Mouse (Mus musculus): Measurements from ENCODE around the gene Capn11. TPM values are rescaled to one million over a fixed set of nuclear protein-coding genes. Genes with fewer than 3 reads are reported as not detected.
A peak's percentile ranks its signal among the peaks of the same experiment; 100 is the strongest.

Gene Capn11
- polyA plus RNA-seq, 1 experiment from 2014 or later: 1.1 TPM

DNA sequence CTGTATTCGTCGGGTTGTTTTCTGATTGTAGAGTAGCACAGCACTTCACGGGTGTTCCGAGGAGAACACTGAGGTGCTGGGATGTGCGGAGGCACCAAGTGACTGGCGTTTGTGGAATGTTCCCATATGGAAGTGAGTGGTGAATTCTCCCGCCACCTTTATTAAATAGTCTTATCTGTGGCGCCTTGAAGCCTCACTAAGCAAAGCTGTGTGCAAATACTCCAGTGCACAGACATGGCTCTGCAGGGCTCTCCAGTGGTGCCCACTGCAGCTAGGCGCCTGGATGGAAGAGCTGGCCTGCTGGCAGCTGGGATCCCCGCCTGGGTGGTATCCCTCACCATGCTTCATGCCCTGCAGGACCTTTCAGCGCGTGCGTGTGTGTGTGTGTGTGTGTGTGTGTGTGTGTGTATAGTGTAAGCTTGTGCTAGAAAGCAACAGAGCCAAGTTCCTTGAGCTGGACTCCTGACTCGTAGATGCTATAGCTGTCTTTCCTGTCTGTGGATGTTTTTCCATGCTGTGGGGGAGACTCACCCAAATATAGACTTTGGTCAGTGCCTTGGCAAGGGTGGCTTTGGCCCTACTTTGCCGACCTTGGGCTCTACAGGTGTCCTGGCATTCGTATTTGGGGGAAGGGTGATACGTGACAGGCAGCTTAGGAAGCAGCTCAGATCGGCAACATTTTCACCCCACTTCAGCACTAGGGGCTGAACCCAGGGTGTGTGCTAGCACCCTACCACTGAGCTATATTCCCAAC lies 34.9 kb upstream of the Capn11 start:
- Histone ChIP-seq H3K4me2 (no peak overlapping the region), H3K4me3 (replicated peaks) (no peak overlapping the region), H3K9ac (no peak overlapping the region), H3K4me1 (0 out of 2 replicates have a peak, but pooled peaks cover 3% of the 10 kb centered on the region), H3K9me3 (no peaks in the 10 kb centered on the region), H3K27ac (no peak overlapping the region), H3K27me3 (no peaks in the 10 kb centered on the region), H3K36me3 (replicated peaks) (peaks cover 14% of the 10 kb centered on the region)
- WGBS: 82% methylated on average over 18 of the region's 18 CpGs
- no peak for ATAC-seq (ENCODE audit: low FRiP score)

DNA sequence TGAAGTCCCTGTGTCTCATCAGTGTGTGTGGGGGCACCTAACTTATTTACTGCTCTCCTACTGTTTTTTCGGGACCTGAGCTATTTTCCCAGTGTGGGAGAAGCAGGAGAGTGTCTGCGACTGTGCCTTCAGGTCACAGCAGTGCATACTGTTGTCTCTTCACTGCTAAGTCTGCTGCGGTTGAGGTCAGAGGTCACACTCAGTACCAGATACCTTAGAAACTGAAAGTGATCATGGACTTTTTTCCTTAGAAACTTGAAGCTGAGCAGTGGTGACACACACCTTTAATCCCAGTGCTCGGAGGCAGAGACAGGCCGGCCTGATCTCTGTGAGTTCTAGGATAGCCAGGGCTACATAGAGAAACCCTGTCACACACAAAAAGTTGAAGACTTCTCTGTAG lies 33.0 kb upstream of the Capn11 start:
- no peaks in the 10 kb centered on the region for H3K9me3 ChIP-seq
- no peak overlapping the region for H3K4me3 ChIP-seq (replicated peaks)

DNA sequence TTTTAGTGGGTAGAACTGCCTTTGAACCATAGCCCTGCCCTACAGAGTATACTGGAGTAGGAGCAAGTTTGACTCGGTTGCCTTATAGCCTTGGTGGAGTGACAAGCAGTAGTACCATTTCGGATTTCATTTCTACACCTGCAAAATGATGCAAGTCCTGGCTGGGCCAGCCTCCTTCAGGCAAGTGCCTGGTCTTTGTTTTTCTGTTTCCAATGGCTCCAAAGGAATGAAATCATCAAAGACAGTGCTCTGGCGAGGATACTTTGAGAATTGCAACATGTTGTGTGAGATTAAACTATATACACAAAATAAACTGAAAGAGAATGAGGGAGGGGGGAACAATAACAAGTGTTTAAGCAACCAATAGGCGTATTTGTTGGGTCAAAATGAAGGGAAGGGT lies 30.9 kb upstream of the Capn11 start:
- H3K4me2 ChIP-seq: no peak overlapping the region
- no peak overlapping the region for H3K9ac ChIP-seq
- no peaks in the 10 kb centered on the region for H3K27me3 ChIP-seq
- no peaks in the 10 kb centered on the region for H3K36me3 ChIP-seq (replicated peaks)
- peaks cover 15% of the 10 kb centered on the region for H3K4me1 ChIP-seq
- WGBS: 83% methylated on average over 4 of the region's 4 CpGs
- H3K27ac ChIP-seq: no peak overlapping the region
- H3K4me3 ChIP-seq (replicated peaks): no peak overlapping the region
- H3K9me3 ChIP-seq: no peaks in the 10 kb centered on the region
- no peak for ATAC-seq (ENCODE audit: low FRiP score)

More for the DNA sequence above, 33.0 kb upstream of the Capn11 start:
- Histone ChIP-seq H3K27me3 (no peaks in the 10 kb centered on the region), H3K36me3 (replicated peaks) (0 out of 2 replicates have a peak, but pooled peaks cover 5% of the 10 kb centered on the region), H3K9ac (no peak overlapping the region), H3K4me2 (no peak overlapping the region), H3K4me1 (peaks cover 11% of the 10 kb centered on the region), H3K27ac (no peak overlapping the region)
- 90% methylated on average over 5 of the region's 5 CpGs for WGBS
- ATAC-seq (ENCODE audit: low FRiP score): no peak

DNA sequence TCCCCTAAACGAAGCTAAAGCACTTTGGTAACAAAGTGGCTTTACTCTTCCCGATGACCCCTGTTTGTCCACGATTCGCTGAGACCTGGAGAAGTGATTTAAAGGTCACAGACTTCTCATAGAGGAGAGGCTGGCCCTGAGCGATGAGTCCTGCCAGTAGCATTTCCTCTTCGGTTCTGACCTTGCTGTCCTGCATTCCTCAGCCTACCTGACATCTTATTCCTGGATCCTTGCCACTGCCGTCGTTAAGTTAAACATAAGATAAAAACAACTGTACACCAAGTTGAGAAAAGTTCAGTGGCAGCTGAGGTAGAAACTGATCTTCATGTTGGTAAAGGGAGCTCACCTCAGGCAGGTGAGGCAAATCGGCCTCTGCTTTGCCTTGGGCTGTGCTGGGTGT lies 30.0 kb upstream of the Capn11 start:
- Histone ChIP-seq H3K4me3 (replicated peaks) (no peak overlapping the region), H3K36me3 (replicated peaks) (no peaks in the 10 kb centered on the region), H3K4me2 (no peak overlapping the region), H3K27me3 (no peaks in the 10 kb centered on the region), H3K9me3 (no peaks in the 10 kb centered on the region), H3K9ac (no peak overlapping the region), H3K27ac (no peak overlapping the region), H3K4me1 (peaks cover 22% of the 10 kb centered on the region)
- WGBS: 89% methylated on average over 9 of the region's 9 CpGs
- ATAC-seq (ENCODE audit: low FRiP score): no peak

GRCm38 (mm10) chr17:45686716-45687115 lies 27.6 kb upstream of the Capn11 start, which contains the start of gene Tmem63b:
TSS of gene Tmem63b (minus strand) at chr17:45686905.
- H3K4me1 ChIP-seq: peaks cover 33% of the 10 kb centered on the region
- H3K9me3 ChIP-seq: no peaks in the 10 kb centered on the region
- WGBS: 7% methylated on average over 12 of the region's 12 CpGs
- H3K4me3 ChIP-seq (replicated peaks): peak within 1 kb of the TSS; percentile 87
- peak within 1 kb of the TSS; percentile 78 for H3K4me2 ChIP-seq
- no peaks in the 10 kb centered on the region for H3K27me3 ChIP-seq
- H3K9ac ChIP-seq: peak within 1 kb of the TSS; percentile 88
- H3K36me3 ChIP-seq (replicated peaks): no peaks in the 10 kb centered on the region
- peak within 1 kb of the TSS; percentile 88 for H3K27ac ChIP-seq
- ATAC-seq (ENCODE audit: low FRiP score): no peak

DNA sequence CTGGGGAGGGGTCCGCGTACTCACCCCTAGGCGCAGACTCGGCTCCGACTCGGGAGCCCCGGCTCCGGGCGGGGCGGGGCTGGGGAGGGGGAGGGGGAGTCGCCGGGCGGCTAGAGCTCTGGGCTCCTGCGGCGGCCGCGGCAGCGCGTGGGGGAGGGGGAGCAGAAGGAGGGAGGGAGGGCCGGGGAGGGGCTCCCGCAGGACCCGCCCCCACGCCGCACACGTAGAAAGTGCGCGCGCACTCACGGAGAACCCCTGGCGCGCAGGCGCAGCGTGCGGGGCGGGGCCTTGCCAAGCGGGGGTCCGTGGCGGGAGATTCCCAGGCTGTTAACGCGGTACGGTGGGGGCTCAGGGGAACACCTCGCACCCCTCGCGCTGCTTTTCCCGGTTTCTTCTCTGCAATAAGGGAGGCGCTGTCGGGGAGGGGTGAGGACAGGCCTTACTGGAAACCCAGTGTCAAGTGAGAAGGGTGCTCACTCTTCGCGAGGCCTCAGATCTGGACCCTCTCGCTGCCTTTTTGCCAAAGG lies 27.0 kb upstream of the Capn11 start, which contains the start of gene Mrpl14:
Mrpl14 (plus strand) TSS at position 230 of the 527 bp plus-strand sequence.
- H3K4me3 ChIP-seq (replicated peaks): peak within 1 kb of the TSS; percentile 87
- ATAC-seq (ENCODE audit: low FRiP score): peak; percentile 91
- peak within 1 kb of the TSS; percentile 78 for H3K4me2 ChIP-seq
- no peaks in the 10 kb centered on the region for H3K9me3 ChIP-seq
- H3K36me3 ChIP-seq (replicated peaks): no peaks in the 10 kb centered on the region
- H3K4me1 ChIP-seq: peaks cover 33% of the 10 kb centered on the region
- 2% methylated on average over 37 of the region's 50 CpGs for WGBS
- no peaks in the 10 kb centered on the region for H3K27me3 ChIP-seq
- H3K9ac ChIP-seq: peak within 1 kb of the TSS; percentile 88
- H3K27ac ChIP-seq: peak within 1 kb of the TSS; percentile 88

GRCm38 (mm10) chr17:45685171-45686092 lies 26.3 kb upstream of the Capn11 start:
- H3K4me2 ChIP-seq: peak overlapping the region; percentile 78
- WGBS: under 1% methylated on average over 58 of the region's 58 CpGs
- H3K4me3 ChIP-seq (replicated peaks): peak overlapping the region; percentile 87
- H3K4me1 ChIP-seq: peaks cover 40% of the 10 kb centered on the region
- peak overlapping the region; percentile 88 for H3K27ac ChIP-seq
- peak overlapping the region; percentile 88 for H3K9ac ChIP-seq
- H3K36me3 ChIP-seq (replicated peaks): no peaks in the 10 kb centered on the region
- H3K27me3 ChIP-seq: no peaks in the 10 kb centered on the region
- no peaks in the 10 kb centered on the region for H3K9me3 ChIP-seq
- ATAC-seq (ENCODE audit: low FRiP score): peak; percentile 64

GRCm38 (mm10) chr17:45684667-45685131 lies 25.6 kb upstream of the Capn11 start:
- Histone ChIP-seq H3K4me3 (replicated peaks) (peak overlapping the region; percentile 87), H3K9ac (peak overlapping the region; percentile 88), H3K27me3 (no peaks in the 10 kb centered on the region), H3K36me3 (replicated peaks) (no peaks in the 10 kb centered on the region), H3K27ac (peak overlapping the region; percentile 88), H3K4me1 (peaks cover 40% of the 10 kb centered on the region), H3K9me3 (no peaks in the 10 kb centered on the region), H3K4me2 (peak overlapping the region; percentile 78)
- WGBS: 26% methylated on average over 14 of the region's 14 CpGs
- ATAC-seq (ENCODE audit: low FRiP score): peak; percentile 7; the same call in 1 of the 2 replicates

GRCm38 (mm10) chr17:45682843-45683242 lies 23.7 kb upstream of the Capn11 start:
- H3K9me3 ChIP-seq: no peaks in the 10 kb centered on the region
- H3K4me3 ChIP-seq (replicated peaks): no peak overlapping the region
- peaks cover 38% of the 10 kb centered on the region for H3K4me1 ChIP-seq
- no peak overlapping the region for H3K9ac ChIP-seq
- peaks cover 8% of the 10 kb centered on the region; the same call in 1 of the 2 replicates for H3K36me3 ChIP-seq (replicated peaks)
- H3K4me2 ChIP-seq: no peak overlapping the region
- 98% methylated on average over 4 of the region's 4 CpGs for WGBS
- no peak for ATAC-seq (ENCODE audit: low FRiP score)
- no peaks in the 10 kb centered on the region for H3K27me3 ChIP-seq
- no peak overlapping the region for H3K27ac ChIP-seq

DNA sequence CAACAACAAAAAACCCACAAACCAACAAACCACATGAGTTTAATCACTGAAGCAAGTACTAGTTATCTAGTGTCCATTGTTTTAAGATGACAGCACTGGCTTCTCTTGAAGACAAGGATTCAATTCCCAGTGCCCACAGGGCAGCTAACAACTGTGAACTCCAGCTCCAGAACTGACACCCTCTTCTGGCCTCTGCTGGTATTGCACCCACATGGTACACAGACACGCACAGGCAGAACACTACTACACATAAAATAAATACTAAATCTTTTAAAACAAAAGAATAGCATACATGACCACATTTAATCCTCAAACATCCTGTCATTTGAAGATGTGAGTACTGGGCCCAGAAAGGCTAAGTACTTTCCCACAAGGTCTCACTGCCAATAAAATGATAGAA lies 22.5 kb upstream of the Capn11 start:
- no peak overlapping the region for H3K4me2 ChIP-seq
- H3K27ac ChIP-seq: no peak overlapping the region
- no peak overlapping the region for H3K9ac ChIP-seq
- H3K4me3 ChIP-seq (replicated peaks): no peak overlapping the region
- no peaks in the 10 kb centered on the region for H3K27me3 ChIP-seq
- peaks cover 19% of the 10 kb centered on the region for H3K36me3 ChIP-seq (replicated peaks)
- ATAC-seq (ENCODE audit: low FRiP score): no peak
- WGBS: 100% methylated on average over 1 of the region's 1 CpGs
- peaks cover 26% of the 10 kb centered on the region for H3K4me1 ChIP-seq
- H3K9me3 ChIP-seq: no peaks in the 10 kb centered on the region

- Histone ChIP-seq H3K4me3 (replicated peaks) (peak overlapping the region; percentile 11; the same call in 1 of the 2 replicates), H3K4me1 (peaks cover 25% of the 10 kb centered on the region), H3K27me3 (no peaks in the 10 kb centered on the region), H3K27ac (peak overlapping the region; percentile 84), H3K36me3 (replicated peaks) (peaks cover 30% of the 10 kb centered on the region), H3K4me2 (peak overlapping the region; percentile 45), H3K9me3 (no peaks in the 10 kb centered on the region), H3K9ac (peak overlapping the region; percentile 51; the same call in 1 of the 2 replicates)
- 55% methylated on average over 8 of the region's 8 CpGs for WGBS
- peak; percentile 60; the same call in 1 of the 2 replicates for ATAC-seq (ENCODE audit: low FRiP score)
Measured at GRCm38 (mm10) chr17:45680391-45680980, 21.4 kb upstream of the Capn11 start.
